Mouse (Mus musculus): ENCODE measurements at regions not wholly inside any gene's neighbourhood (a gene's known extent, or its start where the extent isn't known, plus 50 kb on each side); places are given as distances from the start of the nearest gene placed in this dataset.

DNA sequence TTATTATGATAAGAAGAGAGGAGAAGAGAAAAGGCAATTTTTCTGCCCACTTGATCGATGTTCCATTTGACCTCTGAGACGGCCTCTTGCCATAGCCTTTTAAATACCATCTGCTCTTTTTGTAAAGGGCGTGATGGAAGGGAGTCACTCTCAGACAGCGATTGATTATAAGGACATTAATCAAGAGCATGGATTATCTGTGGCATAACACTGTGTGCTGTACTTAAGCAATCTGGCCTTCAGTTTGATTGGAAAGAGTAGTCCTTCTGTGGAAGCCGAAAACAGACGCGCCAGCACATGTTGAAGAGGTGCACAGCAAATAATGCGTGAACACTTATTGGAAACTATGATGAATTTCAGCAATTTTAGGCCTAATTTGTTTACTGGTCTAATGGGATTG, 685.4 kb upstream of the Robo1 start:
- TF ChIP-seq CTCF (IDR thresholded peaks at IDR 0.05; ENCODE audit: borderline replicate concordance, extremely low read depth, insufficient read depth, insufficient read length) (no peak), POLR2A (IDR thresholded peaks at IDR 0.05; ENCODE audit: borderline replicate concordance, extremely low read depth, insufficient read depth, insufficient read length, poor library complexity, severe bottlenecking) (no peak)

DNA sequence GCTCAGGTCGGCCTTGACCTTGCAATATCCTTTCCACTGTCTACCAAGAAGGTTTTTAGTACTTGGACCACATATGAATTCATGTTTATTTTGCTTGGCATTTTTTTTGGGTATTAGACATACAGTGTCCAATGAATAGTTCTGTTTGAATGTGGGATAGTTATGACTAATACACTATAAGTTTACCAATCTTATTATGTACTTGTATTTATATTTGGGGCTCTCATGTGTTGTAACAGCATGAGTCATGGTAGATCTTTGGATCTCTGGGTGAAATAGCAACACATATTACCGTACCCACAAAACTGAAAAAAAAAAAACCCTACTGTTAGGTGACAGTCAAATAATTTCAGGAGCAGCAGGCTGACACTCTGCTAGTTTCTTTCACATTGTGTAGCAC, 667.7 kb upstream of the Robo1 start:
- no peak for TF ChIP-seq CTCF (IDR thresholded peaks at IDR 0.05; ENCODE audit: borderline replicate concordance, extremely low read depth, insufficient read depth, insufficient read length)
- no peak for DNase-seq (ENCODE audit: low read depth)

More for the DNA sequence above, 685.4 kb upstream of the Robo1 start:
- no peak for DNase-seq (ENCODE audit: low read depth)

DNA sequence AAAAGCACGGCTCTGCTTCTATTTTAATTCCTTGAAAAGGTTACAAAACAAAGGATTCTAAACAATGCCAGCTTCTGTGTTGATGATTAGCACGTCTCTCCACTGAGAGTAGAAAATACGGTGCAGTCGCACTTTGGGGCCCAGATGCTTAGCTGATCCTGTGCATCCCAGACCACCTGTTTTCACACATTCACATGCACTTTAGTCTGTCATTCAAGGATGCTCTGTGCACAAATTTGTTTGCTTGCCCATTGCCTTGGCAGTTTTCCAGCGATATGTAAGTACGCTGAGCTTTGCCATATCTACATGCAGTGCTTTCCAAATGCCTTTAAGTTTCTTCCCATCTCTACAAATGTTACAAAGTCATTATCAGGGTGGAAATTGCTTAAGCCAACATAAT, 664.9 kb upstream of the Robo1 start:
- DNase-seq (ENCODE audit: low read depth), result peak; percentile 92
- TF ChIP-seq CTCF (IDR thresholded peaks at IDR 0.05; ENCODE audit: borderline replicate concordance, extremely low read depth, insufficient read depth, insufficient read length), result no peak
- no peak for TF ChIP-seq POLR2A (IDR thresholded peaks at IDR 0.05; ENCODE audit: borderline replicate concordance, extremely low read depth, insufficient read depth, insufficient read length, poor library complexity, severe bottlenecking)

DNA sequence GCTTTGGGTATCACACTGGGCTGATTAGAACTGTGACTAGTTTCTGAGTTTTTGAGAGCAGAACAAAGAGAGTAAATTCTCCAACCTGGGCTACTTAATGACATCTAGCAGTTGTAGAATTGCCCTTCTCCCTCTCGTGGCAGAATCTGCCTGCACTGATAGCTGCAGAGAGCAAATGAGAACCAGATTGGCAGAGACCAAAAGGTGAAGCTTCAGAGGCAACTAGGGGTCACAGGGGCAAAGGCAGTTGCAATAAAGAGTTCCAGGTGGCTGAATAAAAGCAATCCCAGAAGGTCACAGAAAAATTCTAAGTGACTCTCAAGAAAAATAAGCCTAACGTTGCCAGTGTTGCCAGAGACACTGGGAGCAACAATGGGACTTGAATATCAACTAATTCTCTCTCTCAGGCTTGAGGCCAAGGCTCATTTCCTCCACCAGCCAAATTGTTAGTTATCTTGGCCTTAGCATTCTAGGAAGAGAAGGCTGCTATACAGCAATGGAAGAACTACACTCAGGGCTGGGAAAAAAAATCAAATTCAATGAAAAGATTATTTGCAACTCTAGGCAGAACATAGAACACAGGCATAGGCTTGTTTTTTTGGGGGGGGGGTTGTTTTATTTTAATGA, 629.9 kb upstream of the Robo1 start:
- DNase-seq (ENCODE audit: low read depth), result peak; percentile 72

DNA sequence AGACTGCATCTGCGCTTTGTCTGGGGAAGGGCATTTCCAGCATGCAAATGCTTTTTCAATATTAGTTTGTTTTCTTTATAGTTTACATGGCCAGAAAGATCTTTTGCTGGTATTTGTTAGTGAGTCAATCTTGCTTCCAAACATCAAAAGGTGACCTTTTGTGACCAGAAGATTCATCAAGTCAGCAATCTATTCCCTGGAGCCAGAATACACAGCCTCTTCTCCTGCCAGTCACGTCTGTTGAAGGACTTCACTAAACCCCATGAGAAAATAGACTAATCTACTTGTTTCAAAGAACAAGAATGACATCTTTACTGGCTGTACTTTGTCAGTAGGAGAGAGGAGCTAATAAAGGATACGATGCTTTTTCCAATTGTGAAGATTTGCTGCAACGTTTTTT, 614.6 kb upstream of the Robo1 start:
- no peak for TF ChIP-seq POLR2A (IDR thresholded peaks at IDR 0.05; ENCODE audit: borderline replicate concordance, extremely low read depth, insufficient read depth, insufficient read length, poor library complexity, severe bottlenecking)
- TF ChIP-seq CTCF (IDR thresholded peaks at IDR 0.05; ENCODE audit: borderline replicate concordance, extremely low read depth, insufficient read depth, insufficient read length), result no peak
- DNase-seq (ENCODE audit: low read depth), result peak; percentile 55

More for the DNA sequence above, 629.9 kb upstream of the Robo1 start:
- TF ChIP-seq POLR2A (IDR thresholded peaks at IDR 0.05; ENCODE audit: borderline replicate concordance, extremely low read depth, insufficient read depth, insufficient read length, poor library complexity, severe bottlenecking) (no peak), CTCF (IDR thresholded peaks at IDR 0.05; ENCODE audit: borderline replicate concordance, extremely low read depth, insufficient read depth, insufficient read length) (no peak)

DNA sequence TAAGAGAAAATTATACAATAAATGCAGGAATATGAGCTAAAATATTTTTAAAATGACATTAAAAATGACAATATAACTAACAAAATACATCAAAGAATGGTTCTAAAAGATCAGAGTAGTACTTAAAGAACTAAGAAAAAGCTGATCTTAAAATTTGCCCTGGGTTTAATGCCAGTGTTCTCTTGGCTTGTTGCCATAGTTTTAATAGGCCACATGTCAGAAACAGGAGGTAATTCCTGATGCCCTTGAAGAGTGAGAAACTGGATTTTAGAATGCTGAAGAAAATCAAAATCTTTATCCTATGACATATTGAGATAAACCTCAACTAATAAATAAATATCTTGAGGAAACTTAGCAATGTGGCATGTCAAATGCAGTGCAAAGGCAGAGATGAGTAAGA, 602.3 kb upstream of the Robo1 start:
- TF ChIP-seq POLR2A (IDR thresholded peaks at IDR 0.05; ENCODE audit: borderline replicate concordance, extremely low read depth, insufficient read depth, insufficient read length, poor library complexity, severe bottlenecking), result no peak
- no peak for TF ChIP-seq CTCF (IDR thresholded peaks at IDR 0.05; ENCODE audit: borderline replicate concordance, extremely low read depth, insufficient read depth, insufficient read length)
- peak; percentile 61 for DNase-seq (ENCODE audit: low read depth)

DNA sequence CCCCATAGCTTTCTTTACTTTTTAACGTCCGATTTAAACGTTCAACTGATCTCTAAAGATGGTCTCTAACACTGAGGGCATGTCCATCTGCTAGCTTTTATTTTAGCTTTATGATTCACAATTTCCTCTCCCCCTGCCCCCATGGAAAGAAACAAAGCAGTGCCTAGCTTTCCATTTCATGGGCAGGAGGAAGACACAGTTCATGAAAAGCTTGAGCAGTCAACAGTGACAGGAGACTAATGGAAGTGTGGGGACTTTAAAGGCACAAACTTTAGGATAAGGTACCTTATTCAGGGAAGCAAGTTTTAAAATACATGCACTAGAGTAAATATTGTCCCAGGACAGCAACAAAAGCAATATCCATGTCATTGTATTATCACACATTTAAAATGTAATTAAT, 598.4 kb upstream of the Robo1 start:
- no peak for TF ChIP-seq POLR2A (IDR thresholded peaks at IDR 0.05; ENCODE audit: borderline replicate concordance, extremely low read depth, insufficient read depth, insufficient read length, poor library complexity, severe bottlenecking)
- DNase-seq (ENCODE audit: low read depth), result no peak

DNA sequence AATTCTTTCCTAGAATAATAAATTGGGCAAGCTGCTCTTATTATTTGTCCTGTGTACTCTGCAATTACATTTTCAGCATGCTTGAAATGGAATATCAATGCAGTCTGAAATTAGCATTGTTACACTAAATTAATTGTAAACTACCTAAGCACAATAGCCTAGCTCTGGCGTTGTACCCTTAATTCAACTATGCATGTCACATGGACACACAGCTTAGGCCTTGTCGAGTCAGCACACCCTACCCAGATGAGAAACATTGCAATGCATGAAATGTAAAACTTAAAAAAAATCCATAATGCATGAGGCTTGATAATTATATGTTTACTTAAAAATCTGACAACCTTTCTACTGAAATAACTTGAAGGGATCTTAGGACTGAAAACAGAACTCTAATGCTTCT, 596.2 kb upstream of the Robo1 start:
- TF ChIP-seq CTCF (IDR thresholded peaks at IDR 0.05; ENCODE audit: borderline replicate concordance, extremely low read depth, insufficient read depth, insufficient read length), result no peak
- peak; percentile 60 for DNase-seq (ENCODE audit: low read depth)

DNA sequence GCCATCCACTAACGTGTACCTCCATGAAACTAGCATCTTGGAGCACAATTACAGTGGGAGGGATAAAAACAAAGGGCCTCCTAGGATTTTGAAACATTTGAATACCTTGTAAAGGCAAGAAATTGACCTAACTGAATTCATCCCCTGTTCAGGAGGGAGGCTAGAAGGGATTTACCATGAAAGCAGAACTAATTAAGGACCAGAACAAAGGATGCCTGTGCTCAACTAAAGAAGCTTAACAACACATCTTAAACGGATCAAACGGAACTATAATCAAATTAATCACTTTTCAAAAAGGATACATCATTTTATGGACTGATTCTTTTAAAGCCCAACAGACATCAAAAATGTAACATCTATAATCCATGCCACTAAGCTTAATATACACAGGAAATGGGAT, 590.9 kb upstream of the Robo1 start:
- TF ChIP-seq CTCF (IDR thresholded peaks at IDR 0.05; ENCODE audit: borderline replicate concordance, extremely low read depth, insufficient read depth, insufficient read length), result no peak
- no peak for TF ChIP-seq POLR2A (IDR thresholded peaks at IDR 0.05; ENCODE audit: borderline replicate concordance, extremely low read depth, insufficient read depth, insufficient read length, poor library complexity, severe bottlenecking)
- peak; percentile 59 for DNase-seq (ENCODE audit: low read depth)

DNA sequence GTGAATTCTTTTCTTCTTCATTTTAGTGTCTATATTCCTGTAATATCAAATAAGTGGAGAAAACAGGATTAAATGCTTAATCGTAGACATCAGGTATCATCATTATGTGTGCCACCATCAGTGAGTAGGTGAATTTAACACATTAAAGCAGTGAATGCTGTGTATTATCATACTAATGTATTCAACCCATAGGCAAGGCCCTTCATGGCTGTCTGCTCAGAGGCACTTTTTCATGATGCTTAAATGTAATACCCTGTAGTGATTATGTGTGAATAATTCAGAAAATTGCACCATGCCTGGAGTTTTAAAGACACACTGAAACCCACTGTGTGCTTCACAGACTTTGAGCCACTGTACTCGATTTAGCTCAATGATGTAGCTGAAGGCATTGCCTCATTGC, 583.2 kb upstream of the Robo1 start:
- DNase-seq (ENCODE audit: low read depth), result peak; percentile 67
- no peak for TF ChIP-seq POLR2A (IDR thresholded peaks at IDR 0.05; ENCODE audit: borderline replicate concordance, extremely low read depth, insufficient read depth, insufficient read length, poor library complexity, severe bottlenecking)
- TF ChIP-seq CTCF (IDR thresholded peaks at IDR 0.05; ENCODE audit: borderline replicate concordance, extremely low read depth, insufficient read depth, insufficient read length), result no peak

DNA sequence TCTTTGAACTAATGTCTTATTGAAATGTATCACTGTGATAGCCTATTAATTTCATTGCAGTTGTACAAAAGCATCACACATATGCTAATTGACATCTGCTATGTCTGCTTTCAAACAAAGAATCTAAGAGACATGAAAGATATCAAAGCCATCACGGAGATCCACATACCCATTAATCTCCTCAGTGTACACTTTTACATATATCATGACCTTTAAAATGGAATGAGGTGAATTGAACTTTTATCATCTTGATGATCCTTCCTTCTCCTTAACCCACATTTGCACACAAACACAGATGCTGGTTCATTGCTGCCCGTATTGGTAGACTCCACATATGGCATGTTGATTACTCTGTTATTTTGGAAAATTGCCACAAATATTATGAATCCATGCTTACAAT, 570.2 kb upstream of the Robo1 start:
- peak; percentile 54 for DNase-seq (ENCODE audit: low read depth)
- TF ChIP-seq CTCF (IDR thresholded peaks at IDR 0.05; ENCODE audit: borderline replicate concordance, extremely low read depth, insufficient read depth, insufficient read length) (no peak), POLR2A (IDR thresholded peaks at IDR 0.05; ENCODE audit: borderline replicate concordance, extremely low read depth, insufficient read depth, insufficient read length, poor library complexity, severe bottlenecking) (no peak)

DNA sequence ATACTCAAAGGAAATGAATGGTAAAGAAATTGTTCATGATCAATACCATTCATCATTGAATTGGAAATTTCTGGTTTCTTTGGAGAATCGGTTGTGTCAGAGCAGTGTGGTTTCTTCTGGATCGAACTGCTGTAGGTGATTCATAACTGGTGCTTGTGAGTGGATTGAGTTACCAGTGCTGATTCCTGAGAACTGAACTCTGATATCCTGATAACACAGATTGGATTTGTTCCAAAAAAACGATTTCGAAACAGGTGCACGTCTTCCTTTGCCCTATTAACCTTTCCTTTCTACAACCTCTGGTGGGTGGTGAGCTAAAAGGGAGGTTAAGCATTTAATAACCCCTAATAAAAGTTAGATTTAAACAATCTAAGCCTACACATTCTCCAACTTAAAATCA, 569.0 kb upstream of the Robo1 start:
- no peak for DNase-seq (ENCODE audit: low read depth)
- TF ChIP-seq CTCF (IDR thresholded peaks at IDR 0.05; ENCODE audit: borderline replicate concordance, extremely low read depth, insufficient read depth, insufficient read length) (no peak), POLR2A (IDR thresholded peaks at IDR 0.05; ENCODE audit: borderline replicate concordance, extremely low read depth, insufficient read depth, insufficient read length, poor library complexity, severe bottlenecking) (no peak)

DNA sequence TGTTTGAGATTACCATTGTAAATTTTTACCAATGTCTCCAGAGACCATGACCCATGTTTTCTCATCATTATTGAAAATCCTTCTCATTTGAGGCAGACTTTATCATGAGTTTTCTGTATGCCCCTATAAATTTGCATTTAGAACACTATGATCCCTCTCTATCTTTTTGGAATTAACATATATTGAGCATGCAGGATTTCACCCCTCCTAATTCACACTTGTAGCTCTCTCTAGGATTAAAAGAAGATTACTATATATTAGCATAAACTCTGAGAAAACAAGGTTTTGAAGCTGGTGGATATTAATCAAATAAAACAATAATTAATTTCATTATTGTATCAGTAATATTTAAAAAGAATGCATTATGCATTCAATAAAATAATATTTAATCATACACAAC, 527.2 kb upstream of the Robo1 start:
- TF ChIP-seq POLR2A (IDR thresholded peaks at IDR 0.05; ENCODE audit: borderline replicate concordance, extremely low read depth, insufficient read depth, insufficient read length, poor library complexity, severe bottlenecking) (no peak), CTCF (IDR thresholded peaks at IDR 0.05; ENCODE audit: borderline replicate concordance, extremely low read depth, insufficient read depth, insufficient read length) (no peak)
- peak; percentile 27 for DNase-seq (ENCODE audit: low read depth)

All from brain, embryonic 14.5 days (tissue).